Mouse (Mus musculus): Measurements from ENCODE around the gene Nckap5. TPM values are rescaled to one million over a fixed set of nuclear protein-coding genes. Genes with fewer than 3 reads are reported as not detected.

Nckap5 gene
- polyA plus RNA-seq, 1 experiment, result 3.1 TPM

- DNase-seq (ENCODE audit: extremely low spot score in 1 of 2, low spot score in 1 of 2), result no peak
Measured at GRCm38 (mm10) chr1:126569611-126570238, 260.9 kb downstream of the Nckap5 start.

- peak in 1 of 2 experiments; percentile 50 for DNase-seq (ENCODE audit: extremely low spot score in 1 of 2, low spot score in 1 of 2)
Measured at GRCm38 (mm10) chr1:126568520-126569197, 261.9 kb downstream of the Nckap5 start.

- no peak for DNase-seq (ENCODE audit: extremely low spot score in 1 of 2, low spot score in 1 of 2)
Measured at GRCm38 (mm10) chr1:126565151-126565725, 265.4 kb downstream of the Nckap5 start.

- no peak for DNase-seq (ENCODE audit: extremely low spot score in 1 of 2, low spot score in 1 of 2)
Measured at GRCm38 (mm10) chr1:126560931-126561330, 269.7 kb downstream of the Nckap5 start.

GRCm38 (mm10) chr1:126557791-126558294 is 272.8 kb downstream of the Nckap5 start:
- no peak for DNase-seq (ENCODE audit: extremely low spot score in 1 of 2, low spot score in 1 of 2)

- DNase-seq (ENCODE audit: extremely low spot score in 1 of 2, low spot score in 1 of 2), result no peak
Measured at GRCm38 (mm10) chr1:126547979-126548378, 282.6 kb downstream of the Nckap5 start.

- DNase-seq (ENCODE audit: extremely low spot score in 1 of 2, low spot score in 1 of 2), result no peak
Measured at GRCm38 (mm10) chr1:126544471-126544870, 286.1 kb downstream of the Nckap5 start.

GRCm38 (mm10) chr1:126537223-126537757 is 293.3 kb downstream of the Nckap5 start:
- no peak for DNase-seq (ENCODE audit: extremely low spot score in 1 of 2, low spot score in 1 of 2)

GRCm38 (mm10) chr1:126535527-126535926 is 295.1 kb downstream of the Nckap5 start:
- DNase-seq (ENCODE audit: extremely low spot score in 1 of 2, low spot score in 1 of 2), result no peak

- no peak for DNase-seq (ENCODE audit: extremely low spot score in 1 of 2, low spot score in 1 of 2)
Measured at GRCm38 (mm10) chr1:126534046-126534445, 296.6 kb downstream of the Nckap5 start.

GRCm38 (mm10) chr1:126528043-126528598 is 302.5 kb downstream of the Nckap5 start:
- DNase-seq (ENCODE audit: extremely low spot score in 1 of 2, low spot score in 1 of 2), result peak in 1 of 2 experiments; percentile 10

GRCm38 (mm10) chr1:126518067-126518466 is 312.5 kb downstream of the Nckap5 start:
- no peak for DNase-seq (ENCODE audit: extremely low spot score in 1 of 2, low spot score in 1 of 2)

- DNase-seq (ENCODE audit: extremely low spot score in 1 of 2, low spot score in 1 of 2), result no peak
Measured at GRCm38 (mm10) chr1:126517427-126517826, 313.2 kb downstream of the Nckap5 start.

- DNase-seq (ENCODE audit: extremely low spot score in 1 of 2, low spot score in 1 of 2), result no peak
Measured at GRCm38 (mm10) chr1:126515054-126515756, 315.4 kb downstream of the Nckap5 start.

GRCm38 (mm10) chr1:126511835-126512445 is 318.7 kb downstream of the Nckap5 start:
- no peak for DNase-seq (ENCODE audit: extremely low spot score in 1 of 2, low spot score in 1 of 2)

GRCm38 (mm10) chr1:126504717-126505116 is 325.9 kb downstream of the Nckap5 start:
- no peak for DNase-seq (ENCODE audit: extremely low spot score in 1 of 2, low spot score in 1 of 2)

GRCm38 (mm10) chr1:126502741-126503140 is 327.9 kb downstream of the Nckap5 start:
- no peak for DNase-seq (ENCODE audit: extremely low spot score in 1 of 2, low spot score in 1 of 2)

- DNase-seq (ENCODE audit: extremely low spot score in 1 of 2, low spot score in 1 of 2), result no peak
Measured at GRCm38 (mm10) chr1:126496722-126497121, 333.9 kb downstream of the Nckap5 start.

- DNase-seq (ENCODE audit: extremely low spot score in 1 of 2, low spot score in 1 of 2), result no peak
Measured at GRCm38 (mm10) chr1:126492206-126493071, 338.2 kb downstream of the Nckap5 start.
